Mouse (Mus musculus): ENCODE data around the gene Trat1.

DNA sequence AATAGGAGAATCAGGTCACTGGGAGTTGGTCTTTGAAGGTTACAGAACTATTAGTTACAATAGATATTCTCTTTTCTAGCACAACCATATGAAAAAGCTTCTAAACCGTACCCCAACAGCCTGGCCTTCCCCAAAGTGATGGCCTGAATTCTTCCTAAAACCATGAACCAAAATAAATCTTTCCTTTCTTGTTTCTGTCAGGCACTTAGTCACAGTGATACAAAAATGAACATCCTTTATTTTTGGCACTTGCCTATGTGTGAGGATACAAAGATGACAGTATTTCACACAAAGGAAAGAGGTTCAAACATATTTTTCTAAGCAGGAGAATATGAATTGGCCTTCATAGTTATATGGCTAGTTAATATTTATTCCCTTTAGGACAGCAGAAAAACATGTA, 33.6 kb upstream of the Trat1 start:
- no peak for TF ChIP-seq CTCF (IDR thresholded peaks at IDR 0.05; ENCODE audit: control insufficient read depth, insufficient read depth, insufficient replicate concordance, low read depth, low read length)
- TF ChIP-seq POLR2A (IDR thresholded peaks at IDR 0.05; ENCODE audit: control insufficient read depth, low read depth, low read length), result no peak

Data from testis, adult 2 months (tissue).